30 mouse cellular contexts compared by ENCODE assay signal in the genomic region with DNA sequence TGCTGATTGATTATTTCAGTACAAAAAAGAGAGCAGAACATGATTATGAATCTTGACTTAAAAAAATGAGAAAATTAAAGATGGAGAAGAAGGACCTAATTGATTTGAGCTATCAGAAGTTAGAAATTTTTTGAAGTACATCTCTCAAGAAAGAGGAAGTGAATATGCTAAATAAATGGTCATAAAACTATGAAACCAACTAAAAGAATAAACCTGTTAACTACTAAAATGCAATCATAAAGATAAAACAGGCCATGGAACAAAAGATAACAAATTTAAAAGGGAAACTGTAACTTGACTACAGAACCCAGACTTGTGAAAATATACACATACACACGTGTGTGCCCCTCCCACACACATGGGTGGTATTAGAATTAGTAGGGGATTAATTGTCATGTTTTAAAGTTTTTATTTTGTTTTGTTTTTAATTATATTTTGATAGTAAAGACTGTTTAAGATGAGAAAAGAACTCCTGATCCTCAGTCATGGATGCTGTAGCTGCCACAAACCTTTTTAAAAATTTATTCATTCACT.
"Had no signal": no experiment of that assay in that cellular context is flagged by ENCODE, and none has a peak within 500 bp of the region (broad histone marks: within the 10 kb centered on the region; RNA-seq: fewer than 3 reads in every experiment).

No protein-coding gene starts in this region.

- ATAC-seq: hindbrain, embryonic 16.5 days; hindbrain, postnatal 0 days; inflammation-experienced regulatory T-cells, adult 6 months; intestine, embryonic 16.5 days; intestine, postnatal 0 days had no signal

- DNase-seq: heart, postnatal 14 days; heart, postnatal 36 days; heart, postnatal 4 days; kidney, adult 18-20 months; kidney, adult 2 months; kidney, adult 9 months; kidney, postnatal 10 days; kidney, postnatal 25 days; kidney, postnatal 36 days; kidney, postnatal 4 days; layer of hippocampus, adult 9-11 months; layer of hippocampus, postnatal 36 days had no signal

- H3K27me3 ChIP-seq: heart, embryonic 12.5 days; heart, embryonic 13.5 days; heart, embryonic 15.5 days; hindbrain, embryonic 12.5 days; hindbrain, embryonic 13.5 days; hindbrain, embryonic 15.5 days; intestine, embryonic 15.5 days; kidney, embryonic 15.5 days had no signal

- H3K36me3 ChIP-seq: heart, embryonic 12.5 days; heart, embryonic 13.5 days; heart, embryonic 15.5 days; hindbrain, embryonic 10.5 days; hindbrain, embryonic 12.5 days; hindbrain, embryonic 13.5 days; hindbrain, embryonic 15.5 days; intestine, embryonic 15.5 days; kidney, embryonic 15.5 days had no signal

- H3K4me3 ChIP-seq: heart, embryonic 12.5 days; heart, embryonic 13.5 days; heart, embryonic 15.5 days; hindbrain, embryonic 10.5 days; hindbrain, embryonic 12.5 days; hindbrain, embryonic 13.5 days; hindbrain, embryonic 15.5 days; intestine, embryonic 15.5 days; kidney, embryonic 15.5 days; layer of hippocampus, adult 2 months; left cerebral cortex, adult 2 months had no signal

- H3K27ac ChIP-seq: hindbrain, embryonic 10.5 days; hindbrain, embryonic 12.5 days; hindbrain, embryonic 13.5 days; hindbrain, embryonic 14.5 days; hindbrain, embryonic 15.5 days; hindbrain, postnatal 0 days; intestine, embryonic 15.5 days; kidney, embryonic 15.5 days; kidney, postnatal 0 days; layer of hippocampus, adult 2 months; left cerebral cortex, adult 2 months had no signal

- H3K4me1 ChIP-seq: heart, embryonic 12.5 days; heart, embryonic 13.5 days; heart, embryonic 15.5 days; hindbrain, embryonic 10.5 days; hindbrain, embryonic 12.5 days; hindbrain, embryonic 13.5 days; hindbrain, embryonic 15.5 days; intestine, embryonic 15.5 days; kidney, embryonic 15.5 days had no signal

- H3K9me3 ChIP-seq: heart, embryonic 12.5 days; heart, embryonic 13.5 days; heart, embryonic 15.5 days; hindbrain, embryonic 10.5 days; hindbrain, embryonic 12.5 days; hindbrain, embryonic 13.5 days; hindbrain, embryonic 15.5 days; intestine, embryonic 15.5 days; kidney, embryonic 15.5 days had no signal

- H3K9ac ChIP-seq: heart, embryonic 12.5 days; heart, embryonic 13.5 days; heart, embryonic 15.5 days; hindbrain, embryonic 12.5 days; hindbrain, embryonic 13.5 days; hindbrain, embryonic 14.5 days; hindbrain, embryonic 15.5 days; intestine, embryonic 15.5 days; kidney, embryonic 15.5 days had no signal
